Mouse (Mus musculus) T-helper 2 cell (primary cell): ENCODE measurements at regions not wholly inside any gene's neighbourhood (a gene's known extent, or its start where the extent isn't known, plus 50 kb on each side); places are given as distances from the start of the nearest gene placed in this dataset.
"Not testable (repeated sequence)": the region's sequence is repeated elsewhere in the genome, so short reads cannot be mapped to it uniquely, and the experiment has no call there.

Experiments
- in situ Hi-C: fragments of 300-600 bp; cut with MboI, MseI; formaldehyde crosslinking; loops from one replicate; pipeline ENCODE4 v1.15.1; 2025; ENCODE audit warnings: high pct_unique_total_duplicates

GRCm38 (mm10) chr2:21976337-21976736 lies 251.0 kb upstream of the Myo3a start:
- in situ Hi-C loops = loop anchor here (10.0 kb wide), 1 partner anchor 588 kb away; no protein-coding TSS in a partner anchor

- in situ Hi-C loops = loop anchor here (10.0 kb wide), 1 partner anchor 588 kb away; no protein-coding TSS in a partner anchor
These were observed 250.5 kb upstream of the Myo3a start for GRCm38 (mm10) chr2:21976831-21977230.

- in situ Hi-C loops = no loop called here
These were observed 247.1 kb upstream of the Myo3a start for GRCm38 (mm10) chr2:21980177-21980576.

GRCm38 (mm10) chr2:22024438-22024837 lies 202.9 kb upstream of the Myo3a start:
- in situ Hi-C loops = loop anchor here (10.0 kb wide), 1 partner anchor 1960 kb away; no protein-coding TSS in a partner anchor

GRCm38 (mm10) chr2:22026794-22027193 lies 200.5 kb upstream of the Myo3a start:
- in situ Hi-C loops = loop anchor here (10.0 kb wide), 1 partner anchor 1958 kb away; no protein-coding TSS in a partner anchor

GRCm38 (mm10) chr2:22028569-22028968 lies 198.7 kb upstream of the Myo3a start:
- in situ Hi-C loops = loop anchor here (10.0 kb wide), 1 partner anchor 1956 kb away; no protein-coding TSS in a partner anchor

GRCm38 (mm10) chr2:22029022-22029803 lies 198.1 kb upstream of the Myo3a start:
- in situ Hi-C loops = loop anchor here (10.0 kb wide), 1 partner anchor 1956 kb away; no protein-coding TSS in a partner anchor

GRCm38 (mm10) chr2:22029804-22030194 lies 197.5 kb upstream of the Myo3a start:
- in situ Hi-C loops = loop anchor here (10.0 kb wide), 1 partner anchor 1955 kb away; no protein-coding TSS in a partner anchor

- in situ Hi-C loops = no loop called here
These were observed 190.5 kb upstream of the Myo3a start for GRCm38 (mm10) chr2:22036841-22037240.

- in situ Hi-C loops = no loop called here
These were observed 188.5 kb upstream of the Myo3a start for GRCm38 (mm10) chr2:22038780-22039179.

- in situ Hi-C loops = not testable (repeated sequence)
These were observed 183.4 kb upstream of the Myo3a start for GRCm38 (mm10) chr2:22043937-22044336.

- in situ Hi-C loops = no loop called here
These were observed 182.4 kb upstream of the Myo3a start for GRCm38 (mm10) chr2:22044949-22045348.

- in situ Hi-C loops = no loop called here
These were observed 179.8 kb upstream of the Myo3a start for GRCm38 (mm10) chr2:22047465-22047864.

GRCm38 (mm10) chr2:22066535-22066934 lies 160.8 kb upstream of the Myo3a start:
- in situ Hi-C loops = no loop called here

- in situ Hi-C loops = no loop called here
These were observed 130.5 kb upstream of the Myo3a start for GRCm38 (mm10) chr2:22096848-22097247.

- in situ Hi-C loops = loop anchor here (10.0 kb wide), 1 partner anchor 1100 kb away; no protein-coding TSS in a partner anchor
These were observed 122.2 kb upstream of the Myo3a start for GRCm38 (mm10) chr2:22105150-22105549.

- in situ Hi-C loops = no loop called here
These were observed 77.6 kb upstream of the Myo3a start for GRCm38 (mm10) chr2:22149721-22150120.

GRCm38 (mm10) chr2:22156576-22156975 lies 70.7 kb upstream of the Myo3a start:
- in situ Hi-C loops = no loop called here

GRCm38 (mm10) chr2:22165443-22165842 lies 61.9 kb upstream of the Myo3a start:
- in situ Hi-C loops = no loop called here

GRCm38 (mm10) chr2:22165919-22166318 lies 61.4 kb upstream of the Myo3a start:
- in situ Hi-C loops = no loop called here
